Mouse (Mus musculus) gastrocnemius, postnatal 25 days (tissue): ENCODE measurements around the gene Ppp1r14c. TPM values are rescaled to one million over a fixed set of nuclear protein-coding genes. Genes with fewer than 3 reads are reported as not detected.
"Not testable (repeated sequence)": the region's sequence is repeated elsewhere in the genome, so short reads cannot be mapped to it uniquely, and the experiment has no call there.

Experiments
- DNase-seq: peaks from one replicate; pipeline ENCODE4 v3.0.0; 2022
- microRNA-seq, 2 experiments: library from miRNA; unstranded; fragments of <30 nt; microRNA quantifications; one replicate each; pipeline ENCODE4 v1.2.0; 2021; ENCODE audit warnings: borderline replicate concordance in 2 of 2
- total RNA-seq, 2 experiments: library from RNA; stranded (reverse); gene quantifications; 1 replicate in 1 of 2; 2 replicates in 1 of 2; pipeline ENCODE4 v1.2.3; 2021

The Ppp1r14c gene
- total RNA-seq, 2 experiments from 2014 or later: 72.6 to 105 TPM

- DNase-seq: no peak
Measured at GRCm38 (mm10) chr10:3466135-3466626, 100.3 kb downstream of the Ppp1r14c start.

- no peak for DNase-seq
Measured at GRCm38 (mm10) chr10:3468590-3468989, 102.7 kb downstream of the Ppp1r14c start.

GRCm38 (mm10) chr10:3476611-3477010 lies 110.8 kb downstream of the Ppp1r14c start:
- DNase-seq: no peak

GRCm38 (mm10) chr10:3479772-3480171 lies 113.9 kb downstream of the Ppp1r14c start:
- DNase-seq: no peak

- DNase-seq: no peak
Measured at GRCm38 (mm10) chr10:3490052-3490451, 124.2 kb downstream of the Ppp1r14c start.

- no peak for DNase-seq
Measured at GRCm38 (mm10) chr10:3496791-3497190, 130.9 kb downstream of the Ppp1r14c start.

- not testable (repeated sequence) for DNase-seq
Measured at GRCm38 (mm10) chr10:3500846-3501245, 135.0 kb downstream of the Ppp1r14c start.

GRCm38 (mm10) chr10:3507484-3508221 lies 141.8 kb downstream of the Ppp1r14c start:
- no peak for DNase-seq

- no peak for DNase-seq
Measured at GRCm38 (mm10) chr10:3508222-3508588, 142.3 kb downstream of the Ppp1r14c start.

GRCm38 (mm10) chr10:3508746-3509145 lies 142.9 kb downstream of the Ppp1r14c start:
- DNase-seq: no peak

GRCm38 (mm10) chr10:3509663-3510277 lies 143.9 kb downstream of the Ppp1r14c start:
- no peak for DNase-seq

- no peak for DNase-seq
Measured at GRCm38 (mm10) chr10:3510486-3510885, 144.6 kb downstream of the Ppp1r14c start.

- no peak for DNase-seq
Measured at GRCm38 (mm10) chr10:3511401-3511800, 145.5 kb downstream of the Ppp1r14c start.

- DNase-seq: no peak
Measured at GRCm38 (mm10) chr10:3512620-3513305, 146.9 kb downstream of the Ppp1r14c start.

- no peak for DNase-seq
Measured at GRCm38 (mm10) chr10:3513947-3514346, 148.1 kb downstream of the Ppp1r14c start.

Small RNA genes lying within 50 kb of the gene (microRNA-seq; reads per million reads assigned to microRNA genes)
- 0 reads per million in 2 experiments for gene Gm24482

Other genes starting within 250 kb of the Ppp1r14c start
- gene H60c, start 98.3 kb upstream of the Ppp1r14c start, total RNA-seq: not detected
- gene Iyd, start 174.2 kb downstream of the Ppp1r14c start, total RNA-seq: not detected